Mouse (Mus musculus) heart, adult 2 months (tissue): ENCODE results near the gene Clgn.
"Not testable (repeated sequence)": the region's sequence is repeated elsewhere in the genome, so short reads cannot be mapped to it uniquely, and the experiment has no call there.

ENCODE experiments used
- CTCF ChIP-seq: fragments of 200-600 bp; IDR thresholded peaks from 2 replicates; pipeline ENCODE4 v1.8.1; 2022; ENCODE audit warnings: antibody characterized with exemption, mild to moderate bottlenecking, moderate library complexity
- POLR2A ChIP-seq: fragments of 200-500 bp; IDR thresholded peaks from 2 replicates; pipeline ENCODE4 v1.6.1; 2011; ENCODE audit warnings: mild to moderate bottlenecking, low read depth, low read length, control low read depth; ENCODE audit not compliant: insufficient read depth

- not testable (repeated sequence) for TF ChIP-seq POLR2A, CTCF
Observed at GRCm38 (mm10) chr8:83428621-83429020, 39.0 kb downstream of the Clgn start.
